Mouse (Mus musculus): ENCODE measurements at regions not wholly inside any gene's neighbourhood (a gene's known extent, or its start where the extent isn't known, plus 50 kb on each side); places are given as distances from the start of the nearest gene placed in this dataset.
A peak's percentile ranks its signal among the peaks of the same experiment; 100 is the strongest.

DNA sequence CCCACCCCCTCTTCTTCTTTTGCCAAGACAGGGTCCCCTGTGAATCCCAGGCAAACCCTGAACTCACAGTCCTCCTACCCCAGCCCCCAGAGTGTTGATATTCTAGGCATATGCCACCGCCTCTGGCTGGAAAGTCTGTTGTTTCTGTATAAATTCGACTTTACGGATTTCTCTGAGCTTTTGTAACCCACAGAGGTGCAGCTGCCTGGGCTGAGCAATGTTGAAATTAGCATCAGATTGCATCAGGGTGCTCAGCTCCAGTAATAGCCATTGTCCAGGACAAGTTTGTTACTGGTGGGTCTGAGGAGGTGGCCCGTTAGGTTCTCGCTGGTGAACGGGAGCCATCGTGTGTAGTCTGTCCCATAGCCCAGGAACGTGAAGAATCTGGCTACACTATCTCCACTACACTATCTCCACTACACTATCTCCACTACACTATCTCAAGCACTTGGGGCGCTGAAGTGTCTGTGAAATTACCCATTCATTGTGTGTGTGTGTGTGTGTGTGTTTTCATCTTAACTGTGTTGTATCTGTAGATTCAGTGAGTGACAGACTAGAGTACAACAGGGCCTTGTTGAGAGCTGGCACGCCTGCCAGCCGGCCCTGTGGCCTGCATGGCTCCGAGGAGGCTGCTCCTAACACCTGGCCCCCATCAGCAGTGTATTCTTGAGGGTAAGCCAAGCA is 92.4 kb upstream of the Hnrnpk start:
- DNase-seq (ENCODE audit: low read depth), result no peak

GRCm38 (mm10) chr13:58494726-58495125 is 91.6 kb upstream of the Hnrnpk start:
- no peak for DNase-seq (ENCODE audit: low read depth)

- DNase-seq (ENCODE audit: low read depth), result no peak
These were observed 87.7 kb upstream of the Hnrnpk start for GRCm38 (mm10) chr13:58490829-58491228.

DNA sequence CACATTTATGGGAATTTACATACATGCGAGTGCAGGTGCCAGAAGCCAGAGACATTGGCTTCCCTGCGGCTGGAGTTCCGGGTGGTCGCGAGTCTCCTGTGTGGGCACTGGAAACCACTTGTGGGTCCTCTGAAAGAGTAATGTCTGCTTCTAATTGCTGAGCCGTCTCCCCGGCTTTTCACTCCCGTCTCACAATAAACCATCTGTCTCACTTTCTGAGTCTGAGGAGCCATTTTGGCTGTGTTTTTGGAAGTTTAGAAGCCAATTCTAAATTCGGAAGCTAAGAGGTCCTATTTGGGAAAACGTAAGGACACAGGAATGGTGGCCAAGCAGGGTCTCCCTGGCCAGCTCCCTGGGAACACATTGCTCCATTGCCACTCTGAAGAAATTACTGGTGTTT is 81.9 kb upstream of the Hnrnpk start:
- no peak for DNase-seq (ENCODE audit: low read depth)

- no peak for DNase-seq (ENCODE audit: low read depth)
These were observed 79.6 kb upstream of the Hnrnpk start for GRCm38 (mm10) chr13:58482701-58483100.

DNA sequence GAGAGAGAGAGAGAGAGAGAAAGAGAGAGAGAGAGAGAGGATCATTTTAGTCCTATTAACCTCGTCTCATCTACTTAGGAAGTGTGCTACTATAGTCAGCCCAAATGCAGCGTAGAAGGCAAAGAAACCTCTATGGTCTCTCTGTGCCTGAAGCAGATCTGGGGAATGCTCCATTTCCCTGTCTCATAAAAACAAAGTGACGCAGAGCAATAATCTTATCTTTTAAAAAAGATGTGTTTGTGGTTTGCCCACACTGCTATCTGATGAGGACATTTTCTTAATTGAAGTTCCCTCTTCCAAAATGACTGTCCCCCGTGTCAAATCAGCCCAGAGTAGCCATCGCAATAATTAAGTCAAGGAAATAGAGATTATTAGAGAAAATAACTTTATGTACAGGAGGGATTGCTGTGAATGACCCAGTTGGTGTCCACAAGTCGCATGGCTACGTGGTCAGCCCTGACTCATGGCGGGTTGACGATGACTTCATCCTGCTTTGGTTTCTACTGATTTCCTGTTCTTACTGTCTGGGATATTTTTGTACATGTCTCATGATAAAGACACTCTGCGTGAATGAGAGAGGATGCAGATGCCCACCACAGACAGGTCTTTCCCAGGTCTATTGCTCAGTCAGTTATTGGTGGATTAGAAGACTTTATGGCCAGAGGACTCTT is 77.9 kb upstream of the Hnrnpk start:
- DNase-seq (ENCODE audit: low read depth), result no peak

- DNase-seq (ENCODE audit: low read depth), result no peak
These were observed 77.3 kb upstream of the Hnrnpk start for GRCm38 (mm10) chr13:58480388-58480927.

- DNase-seq (ENCODE audit: low read depth), result no peak
These were observed 75.3 kb upstream of the Hnrnpk start for GRCm38 (mm10) chr13:58478438-58478837.

GRCm38 (mm10) chr13:58477253-58477652 is 74.1 kb upstream of the Hnrnpk start:
- DNase-seq (ENCODE audit: low read depth), result no peak

DNA sequence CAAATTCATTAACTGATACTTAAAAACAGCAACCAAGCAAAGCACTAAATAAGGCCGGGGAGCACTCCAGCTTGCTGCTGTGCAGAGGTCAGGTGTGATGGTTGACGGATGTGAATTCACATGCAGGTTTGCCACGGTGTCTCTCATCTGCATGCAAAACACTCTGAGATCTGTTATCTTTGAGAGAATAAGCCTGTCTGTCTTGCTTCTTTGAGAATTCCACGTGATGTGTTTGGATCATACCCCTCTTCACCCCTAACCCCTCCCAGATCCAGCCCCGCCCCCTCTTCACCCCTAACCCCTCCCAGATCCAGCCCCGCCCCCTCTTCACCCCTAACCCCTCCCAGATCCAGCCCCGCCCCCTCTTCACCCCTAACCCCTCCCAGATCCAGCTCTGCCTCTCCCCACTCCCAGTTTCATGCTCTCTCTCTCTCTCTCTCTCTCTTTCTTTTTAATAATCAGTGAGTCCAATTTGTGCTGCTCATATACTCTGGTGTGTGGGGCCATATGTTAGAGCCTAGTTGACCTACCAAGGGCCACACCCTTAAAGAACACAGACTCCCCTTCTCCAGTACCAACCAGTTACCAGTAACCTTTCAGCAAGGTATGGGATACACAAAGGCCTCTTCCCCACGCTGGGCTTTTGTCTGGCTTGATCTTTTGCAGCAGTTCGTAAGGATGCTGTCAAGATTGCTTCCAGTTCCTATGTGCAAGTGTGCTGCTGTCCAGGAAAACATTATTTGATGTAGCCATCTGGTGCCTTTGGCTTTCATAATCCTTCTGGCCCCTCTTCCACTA is 73.1 kb upstream of the Hnrnpk start:
- DNase-seq (ENCODE audit: low read depth), result peak; percentile 31

DNA sequence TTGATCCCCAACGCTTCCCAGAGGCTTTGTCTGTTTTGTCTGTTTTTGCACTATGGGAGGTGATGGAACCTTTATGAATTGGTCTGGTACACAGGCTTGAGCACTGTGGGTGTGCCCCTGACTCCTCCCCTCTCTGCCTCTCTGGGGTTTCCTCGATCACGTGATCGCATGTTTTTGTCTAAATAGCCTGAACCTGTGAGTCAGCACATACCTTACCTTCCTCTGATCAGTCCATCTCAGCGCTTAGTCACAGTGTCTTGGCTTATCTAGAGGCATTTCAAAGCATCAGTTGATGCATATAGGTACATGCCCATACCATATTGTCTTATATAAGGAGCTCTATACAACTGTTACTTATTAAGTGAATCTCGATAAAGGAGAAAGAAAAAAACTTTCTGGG is 72.4 kb upstream of the Hnrnpk start:
- DNase-seq (ENCODE audit: low read depth), result peak; percentile 86

GRCm38 (mm10) chr13:58472455-58472854 is 69.3 kb upstream of the Hnrnpk start:
- DNase-seq (ENCODE audit: low read depth), result peak; percentile 19

DNA sequence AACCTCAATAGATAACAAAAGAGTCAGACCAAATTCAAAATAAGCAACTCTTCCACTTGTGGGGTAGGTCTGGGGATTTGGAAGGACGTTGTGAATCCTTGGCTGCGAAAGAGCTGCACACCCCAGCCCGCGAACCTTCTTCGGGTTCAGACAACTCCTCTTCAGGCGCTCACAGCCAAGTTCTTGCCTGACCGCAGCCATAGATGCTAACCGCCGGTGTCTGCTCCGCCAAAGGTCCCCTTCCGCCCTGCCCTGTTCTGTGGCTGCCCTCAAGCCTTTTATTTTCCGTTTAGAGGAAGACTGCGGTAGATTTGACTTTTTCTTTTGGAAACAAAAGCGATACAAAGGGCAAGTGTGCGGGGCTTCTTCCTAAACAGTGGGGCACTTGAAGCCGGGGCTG is 68.6 kb upstream of the Hnrnpk start:
- peak; percentile 84 for DNase-seq (ENCODE audit: low read depth)

DNA sequence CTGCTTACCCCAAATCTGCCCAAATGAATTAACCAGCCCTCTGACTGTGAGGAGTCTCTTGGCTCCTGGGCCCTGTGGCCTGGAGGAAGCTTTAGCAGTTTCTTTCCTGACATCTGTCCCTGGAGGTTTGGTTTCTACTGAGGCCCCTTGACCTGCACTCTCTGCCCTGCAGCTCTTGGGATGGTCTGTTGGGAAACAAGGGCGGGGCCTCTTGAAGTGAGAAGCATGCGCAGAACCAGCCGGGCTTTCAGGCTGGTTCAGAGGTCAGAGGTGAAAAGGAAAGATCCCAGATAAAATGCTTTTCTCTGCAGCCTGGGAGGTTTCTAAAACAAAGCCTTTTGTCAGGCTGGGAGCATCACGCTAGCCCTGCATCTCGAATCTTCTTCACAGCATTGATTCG is 66.6 kb upstream of the Hnrnpk start:
- no peak for DNase-seq (ENCODE audit: low read depth)

- DNase-seq (ENCODE audit: low read depth), result no peak
These were observed 64.0 kb upstream of the Hnrnpk start for GRCm38 (mm10) chr13:58467097-58467642.

- DNase-seq (ENCODE audit: low read depth), result no peak
These were observed 62.3 kb upstream of the Hnrnpk start for GRCm38 (mm10) chr13:58465206-58466104.
